ENCODE assay signal across 7 mouse cellular contexts in the genomic region with DNA sequence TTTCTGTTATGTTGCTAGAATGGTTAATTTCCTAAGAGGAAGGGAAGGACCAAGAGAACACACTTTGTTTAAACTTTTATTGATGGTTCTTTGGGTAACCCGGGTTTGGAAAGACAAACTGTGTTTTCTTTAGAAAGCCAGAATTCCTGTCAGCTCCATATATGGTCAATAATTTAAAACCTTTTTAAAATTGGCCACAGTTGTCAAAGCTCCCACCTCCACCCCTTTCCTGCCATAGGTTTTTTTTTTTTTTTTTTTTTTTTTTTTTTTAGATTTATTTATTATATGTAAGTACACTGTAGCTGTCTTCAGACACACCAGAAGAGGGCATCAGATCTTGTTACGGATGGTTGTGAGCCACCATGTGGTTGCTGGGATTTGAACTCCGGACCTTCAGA. TPM values are rescaled to one million over a fixed set of nuclear protein-coding genes. Genes with fewer than 3 reads are reported as not detected.
DNase-seq lines count a peak whose midpoint lies in the region; ATAC-seq and TF ChIP-seq lines count a peak whose summit lies in the region.
"Not testable (repeated sequence)": the region's sequence is repeated elsewhere in the genome, so short reads cannot be mapped to it uniquely, and the experiment has no call there.

No protein-coding gene starts in this region.

- not testable (repeated sequence) for H3K4me1 ChIP-seq in forebrain, embryonic 12.5 days; heart, embryonic 15.5 days (replicated peaks); intestine, embryonic 16.5 days (ENCODE audit: control insufficient read depth, insufficient read depth, low read length); limb, embryonic 14.5 days (ENCODE audit: control insufficient read depth, insufficient read depth, low read length); lung, embryonic 16.5 days (replicated peaks; ENCODE audit: control insufficient read depth, insufficient read depth, low read length); neural tube, embryonic 11.5 days (ENCODE audit: control insufficient read depth, insufficient read depth, low read length)

- peak overlapping the region; percentile 76 for H3K4me2 ChIP-seq in forebrain, embryonic 12.5 days
- peak overlapping the region; percentile 79 for H3K4me2 ChIP-seq in heart, embryonic 15.5 days
- peak overlapping the region; percentile 83 for H3K4me2 ChIP-seq in intestine, embryonic 16.5 days (ENCODE audit: low read depth, low read length)
- H3K4me2 ChIP-seq in limb, embryonic 14.5 days (replicated peaks; ENCODE audit: low read depth, low read length, severe bottlenecking): peak overlapping the region; percentile 76
- peak overlapping the region; percentile 89 for H3K4me2 ChIP-seq in lung, embryonic 16.5 days (ENCODE audit: low read depth, low read length)
- H3K4me2 ChIP-seq in neural tube, embryonic 11.5 days (ENCODE audit: low read depth): peak overlapping the region; percentile 73

- not testable (repeated sequence) for ATAC-seq in forebrain, embryonic 12.5 days (ENCODE audit: low FRiP score); heart, embryonic 15.5 days (replicated peaks; ENCODE audit: insufficient number of reproducible peaks, insufficient read depth, low FRiP score, low read depth); intestine, embryonic 16.5 days; limb, embryonic 14.5 days (ENCODE audit: low FRiP score, low read depth); lung, embryonic 16.5 days (ENCODE audit: low read depth); neural tube, embryonic 11.5 days (ENCODE audit: insufficient read depth, low FRiP score, low TSS enrichment)

- peak overlapping the region; percentile 82; the same call in 1 of the 2 replicates for H3K9ac ChIP-seq in forebrain, embryonic 12.5 days
- H3K9ac ChIP-seq in heart, embryonic 15.5 days; lung, embryonic 16.5 days (ENCODE audit: low read length); neural tube, embryonic 11.5 days (ENCODE audit: low read length): not testable (repeated sequence)
- H3K9ac ChIP-seq in intestine, embryonic 16.5 days (ENCODE audit: low read depth, low read length): peak overlapping the region; percentile 97; the same call in 1 of the 2 replicates
- H3K9ac ChIP-seq in limb, embryonic 14.5 days (ENCODE audit: low read depth, low read length, severe bottlenecking): peak overlapping the region; percentile 95

- not testable (repeated sequence) for H3K36me3 ChIP-seq in forebrain, embryonic 12.5 days (replicated peaks); heart, embryonic 15.5 days; intestine, embryonic 16.5 days (ENCODE audit: control insufficient read depth, insufficient read depth, low read length); limb, embryonic 14.5 days (ENCODE audit: control insufficient read depth, insufficient read depth, low read length); lung, embryonic 16.5 days (ENCODE audit: control insufficient read depth, insufficient read depth, low read length); neural tube, embryonic 11.5 days (ENCODE audit: control insufficient read depth, insufficient read depth, low read length)

- H3K27ac ChIP-seq in forebrain, embryonic 12.5 days; heart, embryonic 15.5 days; intestine, embryonic 16.5 days (ENCODE audit: low read length); limb, embryonic 14.5 days (replicated peaks; ENCODE audit: low read depth, low read length); neural tube, embryonic 11.5 days (ENCODE audit: low read depth, low read length): not testable (repeated sequence)
- H3K27ac ChIP-seq in lung, embryonic 16.5 days (ENCODE audit: low read length): 0 out of 2 replicates have a peak overlapping the region, but pooled peaks have one; percentile 41

- 63% methylated on average over 3 of the region's 3 CpGs for WGBS in forebrain, embryonic 12.5 days
- WGBS in heart, embryonic 15.5 days: 61% methylated on average over 3 of the region's 3 CpGs
- 43% methylated on average over 3 of the region's 3 CpGs for whole genome bisulfite sequencing in intestine, embryonic 16.5 days
- 48% methylated on average over 2 of the region's 3 CpGs for WGBS in limb, embryonic 14.5 days
- 30% methylated on average over 3 of the region's 3 CpGs for WGBS in lung, embryonic 16.5 days
- 72% methylated on average over 3 of the region's 3 CpGs for WGBS in neural tube, embryonic 11.5 days

- H3K4me3 ChIP-seq in forebrain, embryonic 12.5 days (replicated peaks): peak overlapping the region; percentile 75
- peak overlapping the region; percentile 78 for H3K4me3 ChIP-seq in heart, embryonic 15.5 days
- H3K4me3 ChIP-seq in intestine, embryonic 16.5 days (ENCODE audit: low read length): peak overlapping the region; percentile 86
- peak overlapping the region; percentile 67 for H3K4me3 ChIP-seq in limb, embryonic 14.5 days (replicated peaks; ENCODE audit: low read length)
- H3K4me3 ChIP-seq in lung, embryonic 16.5 days (ENCODE audit: low read length): peak overlapping the region; percentile 96
- H3K4me3 ChIP-seq in neural tube, embryonic 11.5 days (ENCODE audit: low read depth, low read length): peak overlapping the region; percentile 73

- TF ChIP-seq POLR2A in limb, embryonic 14.5 days (IDR thresholded peaks at IDR 0.05; ENCODE audit: borderline replicate concordance, extremely low read depth, insufficient read depth, insufficient read length): not testable (repeated sequence)

- not testable (repeated sequence) for H3K9me3 ChIP-seq in forebrain, embryonic 12.5 days; heart, embryonic 15.5 days (replicated peaks); intestine, embryonic 16.5 days (ENCODE audit: control insufficient read depth, low read length); limb, embryonic 14.5 days (ENCODE audit: control insufficient read depth, low read length); lung, embryonic 16.5 days (ENCODE audit: control insufficient read depth, low read length); neural tube, embryonic 11.5 days (ENCODE audit: control insufficient read depth, low read length)

- peak; percentile 12 for DNase-seq in c-Kit-negative CD71-positive TER-119-positive erythroid progenitor cells, embryonic 14.5 days (ENCODE audit: low read depth, low spot score)
- DNase-seq in limb, embryonic 14.5 days (ENCODE audit: low spot score); neural tube, embryonic 11.5 days (ENCODE audit: low spot score): not testable (repeated sequence)

- H3K27me3 ChIP-seq in forebrain, embryonic 12.5 days; heart, embryonic 15.5 days; intestine, embryonic 16.5 days (replicated peaks; ENCODE audit: control insufficient read depth, insufficient read depth, low read length); limb, embryonic 14.5 days (ENCODE audit: control insufficient read depth, insufficient read depth, low read length); lung, embryonic 16.5 days (ENCODE audit: control insufficient read depth, insufficient read depth, low read depth, low read length); neural tube, embryonic 11.5 days (ENCODE audit: control insufficient read depth, insufficient read depth, low read length): not testable (repeated sequence)

RNA-seq across cellular contexts. Expression of gene Erap1, which starts 1.2 kb away (rescaled TPM):
- 3.5 and 3.9 TPM in 2 replicates for polyA plus RNA-seq in forebrain, embryonic 12.5 days (2016; fragmentation: Nextera tagmentation; extraction: Ambion mirVana)
- polyA plus RNA-seq in heart, embryonic 15.5 days (2015; fragmentation: Nextera tagmentation; extraction: Ambion mirVana): 15.1 and 17.7 TPM in 2 replicates
- polyA plus RNA-seq in intestine, embryonic 16.5 days (2015; fragmentation: Nextera tagmentation; extraction: Ambion mirVana): 38.1 and 41.2 TPM in 2 replicates
- polyA plus RNA-seq in limb, embryonic 14.5 days (2012; rRNA removed): 4.6 and 5.8 TPM in 2 replicates
- 8.9 and 10.0 TPM in 2 replicates for polyA plus RNA-seq in limb, embryonic 14.5 days (2014; fragmentation: Nextera tagmentation; extraction: Ambion mirVana)
- 41.1 and 44.8 TPM in 2 replicates for polyA plus RNA-seq in lung, embryonic 16.5 days (2015; fragmentation: Nextera tagmentation; extraction: Ambion mirVana)
- polyA plus RNA-seq in neural tube, embryonic 11.5 days (2014; fragmentation: Nextera tagmentation; extraction: Ambion mirVana): 7.6 and 8.5 TPM in 2 replicates
